Mouse (Mus musculus): ENCODE measurements around the gene Ddah2. TPM values are rescaled to one million over a fixed set of nuclear protein-coding genes. Genes with fewer than 3 reads are reported as not detected.

The Ddah2 gene
- polyA plus RNA-seq, 1 experiment: 62.7 TPM

GRCm38 (mm10) chr17:35077285-35077684 lies 18.4 kb downstream of the Ddah2 start:
- DNase-seq (ENCODE audit: low read depth): no peak

GRCm38 (mm10) chr17:35077786-35078233 lies 19.0 kb downstream of the Ddah2 start, which contains the start of gene Ly6g6d:
Ly6g6d (minus strand) TSS chr17:35078065.
- no peak for DNase-seq (ENCODE audit: low read depth)

GRCm38 (mm10) chr17:35079778-35080177 lies 20.9 kb downstream of the Ddah2 start:
- no peak for DNase-seq (ENCODE audit: low read depth)

GRCm38 (mm10) chr17:35080248-35080647 lies 21.4 kb downstream of the Ddah2 start:
- DNase-seq (ENCODE audit: low read depth): no peak

- DNase-seq (ENCODE audit: low read depth): no peak
Measured at GRCm38 (mm10) chr17:35080710-35081109, 21.9 kb downstream of the Ddah2 start.

- no peak for DNase-seq (ENCODE audit: low read depth)
Measured at GRCm38 (mm10) chr17:35082841-35083576, 24.2 kb downstream of the Ddah2 start.

GRCm38 (mm10) chr17:35083929-35084497 lies 25.2 kb downstream of the Ddah2 start:
- no peak for DNase-seq (ENCODE audit: low read depth)

- DNase-seq (ENCODE audit: low read depth): no peak
Measured at GRCm38 (mm10) chr17:35085208-35085865, 26.5 kb downstream of the Ddah2 start, which contains the start of gene Ly6g6f. Ly6g6f (minus strand) TSS chr17:35085610.

- no peak for DNase-seq (ENCODE audit: low read depth)
Measured at GRCm38 (mm10) chr17:35088151-35088550, 29.3 kb downstream of the Ddah2 start.

GRCm38 (mm10) chr17:35088825-35089644 lies 30.2 kb downstream of the Ddah2 start, which contains the start of gene Abhd16a:
Abhd16a (plus strand) TSS chr17:35089263.
- DNase-seq (ENCODE audit: low read depth): peak; percentile 44

GRCm38 (mm10) chr17:35090166-35090932 lies 31.5 kb downstream of the Ddah2 start:
- DNase-seq (ENCODE audit: low read depth): no peak

GRCm38 (mm10) chr17:35092403-35093198 lies 33.8 kb downstream of the Ddah2 start:
- DNase-seq (ENCODE audit: low read depth): no peak

- no peak for DNase-seq (ENCODE audit: low read depth)
Measured at GRCm38 (mm10) chr17:35094475-35095365, 35.9 kb downstream of the Ddah2 start.

- no peak for DNase-seq (ENCODE audit: low read depth)
Measured at GRCm38 (mm10) chr17:35096597-35096996, 37.8 kb downstream of the Ddah2 start.

- no peak for DNase-seq (ENCODE audit: low read depth)
Measured at GRCm38 (mm10) chr17:35097164-35097655, 38.4 kb downstream of the Ddah2 start.

- no peak for DNase-seq (ENCODE audit: low read depth)
Measured at GRCm38 (mm10) chr17:35100196-35100765, 41.4 kb downstream of the Ddah2 start.

- no peak for DNase-seq (ENCODE audit: low read depth)
Measured at GRCm38 (mm10) chr17:35101161-35101560, 42.3 kb downstream of the Ddah2 start.

GRCm38 (mm10) chr17:35102299-35102698 lies 43.5 kb downstream of the Ddah2 start:
- DNase-seq (ENCODE audit: low read depth): no peak
